3 mouse cellular contexts compared by ENCODE assay signal in the genomic region with DNA sequence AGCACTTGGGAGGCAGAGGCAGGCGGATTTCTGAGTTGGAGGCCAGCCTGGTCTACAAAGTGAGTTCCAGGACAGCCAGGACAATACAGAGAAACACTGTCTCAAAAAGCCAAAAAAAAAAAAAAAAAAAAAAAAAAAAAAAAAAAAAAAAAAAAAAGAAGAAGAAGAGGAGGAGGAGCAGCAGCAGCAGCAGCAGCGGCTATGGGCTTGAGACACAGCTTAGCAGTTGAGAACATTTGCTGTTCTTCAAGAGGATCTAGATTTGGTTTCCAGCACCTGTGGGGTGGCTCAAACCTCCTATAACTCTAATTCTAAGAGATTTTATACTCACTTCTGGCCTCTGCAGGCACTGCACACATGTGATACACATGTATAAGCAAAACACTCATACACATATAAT. TPM values are rescaled to one million over a fixed set of nuclear protein-coding genes. Genes with fewer than 3 reads are reported as not detected.
"Had no signal": no experiment of that assay in that cellular context is flagged by ENCODE, and none has a peak within 500 bp of the region (broad histone marks: within the 10 kb centered on the region; RNA-seq: fewer than 3 reads in every experiment).

No protein-coding gene starts in this region.

RNA-seq across cellular contexts. Expression of a gene that starts 53.4 kb away (rescaled TPM):
- total RNA-seq: common myeloid progenitor, adult 5-6 weeks; granulocyte monocyte progenitor cell, adult 5-6 weeks had no signal
- polyA plus RNA-seq: erythroblast, embryonic 14.5 days had no signal
